7 mouse cellular contexts compared by ENCODE assay signal in the genomic region with DNA sequence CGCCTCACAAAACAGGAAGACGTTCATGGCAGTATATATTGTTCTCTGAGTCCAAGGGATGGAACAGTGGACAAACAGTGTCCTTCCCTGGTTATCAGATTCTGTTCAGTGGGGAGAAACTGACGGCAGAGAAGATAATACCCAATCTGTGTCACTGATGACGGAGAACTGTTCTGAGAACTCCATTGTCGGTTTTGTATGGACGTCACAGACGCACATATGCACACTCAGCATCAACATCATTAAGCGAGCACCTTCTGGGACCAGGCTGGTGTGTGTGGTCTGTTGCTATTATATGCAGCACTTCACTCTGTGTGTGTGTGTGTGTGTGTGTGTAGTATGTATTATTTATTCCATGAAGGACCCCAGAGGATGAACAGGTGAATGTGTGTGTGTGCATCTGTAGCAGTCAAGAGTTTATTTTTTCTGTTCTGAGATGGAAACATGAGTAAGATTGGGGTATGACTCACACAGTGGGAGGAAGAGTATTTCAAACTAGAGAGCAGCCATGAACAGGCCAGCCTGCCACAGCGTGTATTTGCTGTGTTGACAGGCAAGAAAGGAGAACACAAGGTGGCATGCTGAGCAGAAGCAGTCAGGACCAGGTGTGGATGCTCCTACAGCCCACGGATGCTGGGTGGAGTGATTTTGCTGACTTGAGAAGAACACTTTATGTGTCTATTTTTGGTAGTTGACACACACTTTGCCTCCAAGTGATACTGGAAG. TPM values are rescaled to one million over a fixed set of nuclear protein-coding genes. Genes with fewer than 3 reads are reported as not detected.
A peak's percentile ranks its signal among the peaks of the same experiment; 100 is the strongest.
DNase-seq lines count a peak whose midpoint lies in the region; ATAC-seq and TF ChIP-seq lines count a peak whose summit lies in the region.

No protein-coding gene starts in this region.

- DNase-seq in lung, postnatal 36 days, result no peak
- no peak for DNase-seq in heart, postnatal 0 days (ENCODE audit: low spot score)
- no peak for DNase-seq in thymus, postnatal 4 days
- DNase-seq in embryo, embryonic 11 days, result no peak

- no peak for TF ChIP-seq CTCF in bone marrow macrophage, adult 2 months (IDR thresholded peaks at IDR 0.05; ENCODE audit: low read depth, low read length)
- no peak for TF ChIP-seq CTCF in heart, postnatal 0 days (IDR thresholded peaks at IDR 0.05; ENCODE audit: low read depth)

- no peak for TF ChIP-seq POLR2A in bone marrow macrophage, adult 2 months (IDR thresholded peaks at IDR 0.05; ENCODE audit: borderline replicate concordance, low read depth, low read length)

- 44% methylated on average over 10 of the region's 10 CpGs for WGBS in lung, embryonic 15.5 days
- WGBS in heart, postnatal 0 days, result 47% methylated on average over 10 of the region's 10 CpGs
- WGBS in liver, embryonic 16.5 days (ENCODE audit: insufficient replicate concordance), result 43% methylated on average over 10 of the region's 10 CpGs

- no peak for TF ChIP-seq EP300 in heart, postnatal 0 days (IDR thresholded peaks at IDR 0.05; ENCODE audit: low read depth)

- peak overlapping the region; percentile 64 for H3K4me3 ChIP-seq in lung, embryonic 15.5 days
- peak overlapping the region; percentile 78 for H3K4me3 ChIP-seq in bone marrow macrophage, adult 2 months (ENCODE audit: insufficient read depth, low read length)
- peak overlapping the region; percentile 69 for H3K4me3 ChIP-seq in heart, postnatal 0 days (ENCODE audit: low read depth, low read length)
- H3K4me3 ChIP-seq in liver, embryonic 16.5 days (ENCODE audit: low read depth, low read length), result peak overlapping the region; percentile 75

- no peaks in the 10 kb centered on the region for H3K9me3 ChIP-seq in lung, embryonic 15.5 days
- H3K9me3 ChIP-seq in heart, postnatal 0 days (replicated peaks; ENCODE audit: control insufficient read depth, low read length), result no peaks in the 10 kb centered on the region
- no peaks in the 10 kb centered on the region for H3K9me3 ChIP-seq in liver, embryonic 16.5 days (replicated peaks; ENCODE audit: control insufficient read depth, low read length)

- H3K36me3 ChIP-seq in lung, embryonic 15.5 days, result no peaks in the 10 kb centered on the region
- H3K36me3 ChIP-seq in heart, postnatal 0 days (replicated peaks; ENCODE audit: control insufficient read depth, insufficient read depth, low read length), result no peaks in the 10 kb centered on the region
- H3K36me3 ChIP-seq in liver, embryonic 16.5 days (ENCODE audit: control insufficient read depth, insufficient read depth), result no peaks in the 10 kb centered on the region

- peaks cover 21% of the 10 kb centered on the region for H3K4me1 ChIP-seq in lung, embryonic 15.5 days
- H3K4me1 ChIP-seq in bone marrow macrophage, adult 2 months (ENCODE audit: control insufficient read depth, insufficient read depth, low read length), result peaks cover 26% of the 10 kb centered on the region
- H3K4me1 ChIP-seq in heart, postnatal 0 days (ENCODE audit: control insufficient read depth, insufficient read depth), result peaks cover 7% of the 10 kb centered on the region
- H3K4me1 ChIP-seq in liver, embryonic 16.5 days (ENCODE audit: control insufficient read depth, low read depth, low read length), result peaks cover 20% of the 10 kb centered on the region

- peak overlapping the region; percentile 57 for H3K4me2 ChIP-seq in lung, embryonic 15.5 days
- H3K4me2 ChIP-seq in heart, postnatal 0 days (ENCODE audit: low read depth, low read length), result peak overlapping the region; percentile 74
- H3K4me2 ChIP-seq in liver, embryonic 16.5 days (ENCODE audit: low read depth, low read length), result peak overlapping the region; percentile 82

- H3K27ac ChIP-seq in lung, embryonic 15.5 days, result peak overlapping the region; percentile 92; the same call in 1 of the 2 replicates
- H3K27ac ChIP-seq in bone marrow macrophage, adult 2 months (ENCODE audit: insufficient read depth, low read depth, low read length), result peak overlapping the region; percentile 81
- peak overlapping the region; percentile 92 for H3K27ac ChIP-seq in heart, postnatal 0 days (ENCODE audit: low read depth)
- no peak overlapping the region for H3K27ac ChIP-seq in liver, embryonic 16.5 days (ENCODE audit: low read length)

- H3K9ac ChIP-seq in lung, embryonic 15.5 days, result peak overlapping the region; percentile 75
- H3K9ac ChIP-seq in heart, postnatal 0 days (replicated peaks; ENCODE audit: low read depth, low read length), result peak overlapping the region; percentile 75; the same call in 1 of the 2 replicates
- no peak overlapping the region; the same call in 1 of the 2 replicates for H3K9ac ChIP-seq in liver, embryonic 16.5 days (ENCODE audit: low read depth, low read length)

- no peaks in the 10 kb centered on the region for H3K27me3 ChIP-seq in lung, embryonic 15.5 days
- no peaks in the 10 kb centered on the region for H3K27me3 ChIP-seq in heart, postnatal 0 days (ENCODE audit: control insufficient read depth, insufficient read depth, low read length)
- H3K27me3 ChIP-seq in liver, embryonic 16.5 days (ENCODE audit: control insufficient read depth, insufficient read depth, low read depth, low read length), result no peaks in the 10 kb centered on the region

- ATAC-seq in lung, embryonic 15.5 days (ENCODE audit: borderline replicate concordance, extremely low read depth, low FRiP score, low TSS enrichment), result no peak
- ATAC-seq in heart, postnatal 0 days (ENCODE audit: insufficient read depth, low read depth), result no peak
- ATAC-seq in liver, embryonic 16.5 days (ENCODE audit: low read depth), result no peak

RNA-seq across cellular contexts. Expression of a gene that starts 1.0 kb away (rescaled TPM):
- 0.26 and 0.29 TPM in 2 replicates for polyA plus RNA-seq in lung, embryonic 15.5 days (2015; fragmentation: Nextera tagmentation; extraction: Ambion mirVana)
- not detected in 2 replicates for polyA plus RNA-seq in bone marrow macrophage, adult 2 months (2012; ENCODE audit: insufficient read depth, insufficient read length, missing spikeins)
- 2.0 and 3.5 TPM in 2 replicates for total RNA-seq in heart, postnatal 0 days (2014; rRNA removed; ENCODE audit: low replicate concordance)
- 0.36 and 0.53 TPM in 2 replicates for polyA plus RNA-seq in heart, postnatal 0 days (2015; fragmentation: Nextera tagmentation; extraction: Ambion mirVana)
- 0.12 and 0.20 TPM in 2 replicates for polyA plus RNA-seq in liver, embryonic 16.5 days (2015; fragmentation: Nextera tagmentation; extraction: Ambion mirVana)

RNA-seq across cellular contexts. Expression of a gene that starts 1.1 kb away (rescaled TPM):
- 423 and 449 TPM in 2 replicates for polyA plus RNA-seq in lung, embryonic 15.5 days (2015; fragmentation: Nextera tagmentation; extraction: Ambion mirVana)
- polyA plus RNA-seq in bone marrow macrophage, adult 2 months (2012; ENCODE audit: insufficient read depth, insufficient read length, missing spikeins), result 92.2 and 96.0 TPM in 2 replicates
- 120 and 152 TPM in 2 replicates for total RNA-seq in heart, postnatal 0 days (2014; rRNA removed; ENCODE audit: low replicate concordance)
- polyA plus RNA-seq in heart, postnatal 0 days (2015; fragmentation: Nextera tagmentation; extraction: Ambion mirVana), result 322 and 333 TPM in 2 replicates
- polyA plus RNA-seq in liver, embryonic 16.5 days (2015; fragmentation: Nextera tagmentation; extraction: Ambion mirVana), result 177 and 184 TPM in 2 replicates
